Mouse (Mus musculus) kidney, postnatal 4 days (tissue): ENCODE data around the gene Slc38a8.
A peak's percentile ranks its signal among the peaks of the same experiment; 100 is the strongest.

Source experiments
- DNase-seq, 2 experiments: peaks; one replicate each; pipeline ENCODE4 v3.0.0; 2021; ENCODE audit warnings: mixed read lengths in 2 of 2

Gene Slc38a8

DNA sequence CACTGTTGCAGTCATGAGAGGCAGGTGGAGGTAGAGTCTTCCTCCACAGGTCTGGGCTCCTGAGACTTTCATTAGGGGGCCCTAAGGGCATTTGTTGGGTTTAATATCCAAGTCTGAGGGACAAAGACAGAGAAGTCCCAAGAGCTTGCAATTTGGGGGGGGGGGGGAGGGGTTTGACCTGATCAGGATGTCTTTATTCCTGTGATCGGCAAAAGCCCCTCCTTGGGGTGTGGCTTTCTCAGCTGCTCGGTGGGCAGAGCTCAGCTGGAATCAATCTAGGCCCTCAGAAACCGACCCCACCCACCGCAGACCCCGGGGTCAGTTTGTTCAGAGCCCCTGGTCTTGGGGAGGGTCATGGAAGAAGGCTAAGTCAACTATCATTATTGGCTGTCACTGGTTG lies at the start of gene Slc38a8:
Gene Slc38a8 (minus strand): TSS at position 101 of the 400 bp plus-strand sequence.
- DNase-seq, result no peak

DNA sequence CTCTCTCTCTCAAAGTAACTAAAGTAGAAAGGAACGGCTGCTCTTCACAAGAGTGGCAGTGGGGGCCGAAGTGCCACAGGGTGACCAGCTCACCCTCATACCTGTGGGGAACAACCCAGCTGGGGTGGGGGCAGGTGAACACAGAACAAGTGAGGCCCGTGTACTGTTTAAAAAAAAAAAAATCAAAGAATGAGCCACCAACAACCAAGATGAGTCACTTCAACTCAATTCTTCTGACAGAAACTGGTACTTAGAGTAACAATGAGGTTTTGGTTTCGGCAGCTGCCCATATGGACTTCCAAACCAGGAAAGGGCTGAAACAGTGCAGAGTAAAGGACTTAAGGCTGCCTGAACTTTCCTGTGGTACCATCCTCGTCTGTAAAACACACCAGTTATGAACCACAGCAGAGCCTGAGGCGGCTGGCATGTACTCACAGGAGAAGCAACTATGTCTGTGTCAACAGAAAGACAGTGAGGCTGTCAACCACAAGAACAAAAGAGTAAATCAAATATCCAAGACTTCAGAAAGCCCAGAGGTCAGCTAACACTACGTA lies 47.1 kb upstream of the Slc38a8 start:
- DNase-seq, result no peak

DNA sequence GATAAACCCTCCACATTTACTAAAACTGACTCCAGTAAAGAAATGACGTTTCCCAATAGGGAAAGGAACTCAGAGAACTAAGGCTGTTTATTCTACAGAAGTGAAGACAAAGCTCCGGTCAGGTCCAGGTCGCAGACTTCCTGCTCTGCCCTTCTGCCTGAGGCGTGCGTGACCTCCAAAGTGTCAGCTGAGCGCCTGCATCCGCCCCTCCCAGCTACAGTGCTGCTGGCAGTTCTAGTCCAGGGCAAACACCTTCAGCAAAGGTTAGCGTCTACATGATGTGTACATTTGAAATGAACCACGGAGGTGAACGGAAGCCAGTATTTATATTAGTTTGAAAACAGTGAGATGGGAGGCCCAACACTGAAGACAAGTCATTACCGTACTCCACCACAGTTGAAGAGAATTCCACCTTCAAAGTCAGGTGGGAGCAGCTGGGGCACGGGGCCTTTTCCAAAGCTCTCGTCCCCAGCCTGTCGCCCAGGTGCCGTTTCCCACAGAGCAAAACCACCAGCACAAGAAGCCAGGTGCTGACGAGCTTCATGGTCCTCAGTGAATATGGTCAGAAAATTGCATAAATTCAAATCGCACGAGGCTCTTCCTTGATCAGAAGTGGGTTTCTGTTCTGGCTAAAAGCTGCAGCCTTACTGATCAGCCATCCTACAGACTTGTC lies 45.7 kb upstream of the Slc38a8 start:
- peak; percentile 17 to 38 for DNase-seq

DNA sequence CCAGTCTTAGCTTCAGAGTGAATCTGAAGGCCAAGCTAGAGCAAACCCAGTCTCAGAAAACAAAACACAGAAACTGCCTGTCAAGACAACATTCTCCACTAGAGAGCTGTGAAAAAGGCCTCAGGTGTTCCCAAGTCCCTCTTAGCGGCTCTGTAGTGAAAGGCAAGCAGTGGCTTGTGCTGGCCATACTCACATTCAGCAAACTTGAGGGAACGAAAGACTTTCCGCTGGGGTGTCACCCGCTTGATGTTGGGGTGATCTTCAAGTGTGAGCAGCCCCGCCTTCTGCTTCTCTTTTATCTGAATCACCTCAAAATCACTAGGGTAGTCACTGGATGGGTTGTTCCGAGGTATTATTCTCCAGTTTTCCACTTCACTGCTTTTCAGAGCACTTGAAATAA lies 44.3 kb upstream of the Slc38a8 start:
- no peak for DNase-seq

- DNase-seq, result no peak
These were observed 43.7 kb upstream of the Slc38a8 start for GRCm38 (mm10) chr8:119545180-119545579.

DNA sequence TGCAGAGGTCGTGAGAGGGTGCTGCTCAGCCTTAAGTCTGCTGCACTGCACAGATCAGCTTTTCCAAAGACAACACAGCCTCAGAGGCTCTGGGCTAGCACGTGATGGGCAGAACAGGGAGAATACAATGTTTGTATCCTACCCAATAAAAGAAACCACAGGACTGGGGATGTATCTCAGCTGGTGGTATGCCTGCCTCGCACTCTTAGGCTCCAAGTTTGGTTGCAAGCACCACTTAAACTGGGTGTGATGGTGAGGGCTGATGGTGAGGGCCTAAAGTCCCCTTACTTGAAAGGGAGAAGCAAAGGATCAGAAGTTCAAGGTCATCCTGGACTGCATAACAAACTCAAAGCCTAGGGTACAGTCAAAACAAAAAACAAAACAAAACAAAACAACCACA lies 43.1 kb upstream of the Slc38a8 start:
- no peak for DNase-seq

DNA sequence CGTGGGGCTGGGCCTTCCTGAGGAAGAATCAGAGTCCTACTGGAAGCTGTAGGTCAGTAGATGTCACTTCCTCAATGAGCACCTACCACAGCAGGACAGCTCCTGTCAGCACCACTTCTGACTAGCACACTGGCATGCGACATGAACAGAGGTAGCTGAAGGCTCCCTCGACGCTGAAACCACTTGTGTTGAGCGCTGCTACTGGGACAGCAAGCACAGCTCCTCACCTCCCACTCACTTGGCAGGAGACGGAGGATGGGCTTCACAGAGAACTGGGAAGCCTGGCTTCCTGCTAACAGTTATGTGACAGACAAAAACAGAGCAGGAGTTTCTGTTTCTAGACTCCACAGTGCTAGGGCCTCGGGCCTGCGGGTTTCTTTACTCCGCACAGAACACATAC lies 30.5 kb upstream of the Slc38a8 start:
- DNase-seq, result no peak

DNA sequence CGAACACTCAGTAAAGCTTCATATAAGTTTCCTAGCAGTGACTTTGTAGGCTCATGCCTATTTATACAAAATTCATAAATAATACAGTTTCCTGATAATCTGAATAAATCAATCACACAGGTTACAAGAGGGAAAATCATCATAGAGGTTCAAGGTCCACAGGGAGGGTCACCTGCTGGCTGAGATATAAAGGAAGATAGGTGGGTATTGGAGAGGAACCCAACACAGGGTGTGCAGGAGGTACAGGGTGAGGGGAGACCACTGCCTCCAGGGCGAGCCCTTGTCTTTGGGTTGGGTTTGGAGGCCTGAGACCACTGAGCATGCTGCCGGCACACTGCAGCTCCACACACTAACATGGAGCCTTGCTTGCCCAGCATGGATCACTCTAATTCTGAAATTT lies 29.9 kb upstream of the Slc38a8 start:
- DNase-seq, result no peak

- DNase-seq, result no peak
These were observed 29.4 kb upstream of the Slc38a8 start for GRCm38 (mm10) chr8:119530937-119531336.

- DNase-seq, result no peak
These were observed 27.3 kb upstream of the Slc38a8 start for GRCm38 (mm10) chr8:119528762-119529161.

- peak in 1 of 2 experiments; percentile 29 for DNase-seq
These were observed 18.6 kb upstream of the Slc38a8 start for GRCm38 (mm10) chr8:119520102-119520501.

DNA sequence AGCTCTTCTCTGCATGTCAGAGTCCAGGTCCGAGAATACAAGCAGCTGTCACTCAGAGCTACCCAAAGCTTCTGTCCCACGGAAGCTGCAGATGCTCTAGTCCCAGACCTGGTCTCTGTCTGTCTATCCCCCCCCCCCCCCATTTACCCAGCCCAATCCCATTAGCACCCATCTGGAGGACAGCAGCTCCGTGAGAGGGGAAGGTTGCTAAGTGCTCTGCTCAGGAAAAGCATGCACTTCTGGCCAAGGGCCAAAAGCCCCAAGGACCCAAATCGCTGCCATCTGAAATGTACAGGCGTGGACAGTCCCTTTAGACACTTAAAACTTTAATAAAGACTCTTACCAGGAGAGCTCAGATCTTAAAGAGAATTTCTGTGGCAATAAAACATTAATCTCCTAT lies 15.2 kb upstream of the Slc38a8 start:
- no peak for DNase-seq

DNA sequence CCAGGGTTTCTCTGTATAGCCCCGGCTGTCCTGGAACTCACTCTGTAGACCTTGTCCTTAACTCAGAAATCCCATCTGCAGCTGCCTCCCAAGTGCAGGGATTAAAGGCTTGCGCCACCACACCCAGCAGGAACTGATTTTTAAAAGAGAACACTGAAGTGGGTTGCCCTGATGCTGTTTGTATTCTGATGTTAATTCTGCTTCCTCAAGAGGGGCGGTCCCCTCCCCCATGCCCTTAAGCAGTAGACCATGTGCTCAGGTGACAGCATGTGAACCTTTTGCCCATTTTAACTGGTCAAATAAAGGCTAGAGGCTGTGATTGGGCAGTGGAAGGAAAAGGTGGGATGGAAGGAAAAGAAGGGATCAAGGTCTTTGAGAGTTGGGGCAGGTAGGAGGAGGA lies 14.3 kb upstream of the Slc38a8 start:
- no peak for DNase-seq

GRCm38 (mm10) chr8:119514940-119515339 lies 13.4 kb upstream of the Slc38a8 start:
- no peak for DNase-seq

GRCm38 (mm10) chr8:119513405-119513804 lies 11.9 kb upstream of the Slc38a8 start:
- no peak for DNase-seq

GRCm38 (mm10) chr8:119511722-119512121 lies 10.2 kb upstream of the Slc38a8 start:
- no peak for DNase-seq

GRCm38 (mm10) chr8:119510471-119510870 lies 9.0 kb upstream of the Slc38a8 start:
- no peak for DNase-seq

GRCm38 (mm10) chr8:119506106-119506505 lies 4.6 kb upstream of the Slc38a8 start:
- no peak for DNase-seq

GRCm38 (mm10) chr8:119505488-119505887 lies 4.0 kb upstream of the Slc38a8 start:
- DNase-seq, result no peak

GRCm38 (mm10) chr8:119503191-119503767 lies 1.8 kb upstream of the Slc38a8 start:
- DNase-seq, result no peak

DNA sequence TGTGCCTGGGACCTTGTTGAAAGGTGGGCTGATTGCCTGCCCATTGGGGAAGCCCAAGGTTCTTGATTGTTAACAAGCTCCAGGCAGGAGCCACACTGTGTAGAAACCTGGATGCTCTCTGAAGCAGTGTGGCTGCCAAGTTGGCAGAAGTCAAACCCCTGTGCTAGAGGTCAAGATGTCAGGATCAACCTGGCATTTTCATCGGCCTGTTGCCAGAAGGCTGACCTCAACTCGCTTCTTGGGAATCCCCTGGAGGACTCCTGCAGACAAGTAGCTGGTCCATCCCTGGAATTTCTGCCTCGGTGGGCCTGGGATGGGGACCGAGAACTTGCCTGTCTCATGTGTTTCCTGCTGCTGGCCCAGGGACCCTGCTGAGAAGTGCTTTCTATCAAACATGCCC lies 613 bp upstream of the Slc38a8 start:
- no peak for DNase-seq

GRCm38 (mm10) chr8:119499836-119500235 lies 1.7 kb downstream of the Slc38a8 start:
- no peak for DNase-seq

DNA sequence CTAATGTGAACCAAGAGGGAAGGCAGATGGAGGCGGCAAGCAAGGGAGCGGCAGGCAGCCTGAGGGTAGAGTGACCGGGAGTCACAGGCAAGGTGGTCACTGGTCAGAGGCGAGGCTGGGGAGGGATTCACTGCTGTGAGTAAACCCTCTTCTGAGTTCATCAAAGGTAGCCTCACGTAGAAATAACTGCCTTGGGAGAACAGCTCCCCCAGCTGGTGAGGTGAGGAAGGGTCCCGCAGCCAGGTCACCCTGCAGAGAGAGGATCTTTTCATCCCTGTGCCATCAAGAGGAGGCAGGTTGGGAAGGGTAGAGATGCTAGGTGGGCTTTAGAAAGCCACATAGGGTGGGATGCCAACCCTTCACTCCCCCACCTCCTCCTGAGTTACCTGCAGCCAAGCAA lies 4.7 kb downstream of the Slc38a8 start:
- peak; percentile 65 to 67 for DNase-seq

DNA sequence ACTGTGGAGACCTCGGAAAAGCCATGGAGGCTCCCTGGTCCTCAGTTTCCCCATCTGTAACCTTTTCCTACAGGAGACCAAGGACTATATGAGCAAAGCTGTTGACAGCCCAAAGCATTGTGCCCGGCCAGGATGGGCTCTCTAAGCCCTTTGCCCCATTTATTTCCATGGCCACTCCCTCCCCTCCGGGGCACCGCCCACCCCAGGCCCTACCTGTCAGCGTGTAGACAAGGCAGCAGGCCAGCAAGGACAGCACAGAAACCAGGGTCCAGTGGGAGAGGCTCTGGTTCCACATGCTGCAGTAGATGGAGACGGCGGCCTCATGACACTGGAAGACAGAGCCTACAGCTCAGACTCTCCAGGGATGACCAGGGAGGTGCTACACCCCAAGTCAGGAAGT lies 14.4 kb downstream of the Slc38a8 start:
- peak in 1 of 2 experiments; percentile 24 for DNase-seq
